Mouse (Mus musculus) megakaryocyte, embryonic 14.5 days (primary cell): ENCODE data around the gene Ankrd13d. TPM values are rescaled to one million over a fixed set of nuclear protein-coding genes. Genes with fewer than 3 reads are reported as not detected.

Experiments used
- H3K27me3 ChIP-seq: replicated peaks from 2 replicates; pipeline ENCODE3; 2012; ENCODE audit warnings: inconsistent platforms
- H3K36me3 ChIP-seq: replicated peaks from 2 replicates; pipeline ENCODE3; 2012; ENCODE audit warnings: low read length, inconsistent platforms, mixed read lengths
- H3K4me1 ChIP-seq: 2 replicates; pipeline ENCODE4 v1.6.1; 2012; ENCODE audit warnings: inconsistent platforms
- H3K4me3 ChIP-seq: replicated peaks from 2 replicates; pipeline ENCODE3; 2012; ENCODE audit warnings: moderate library complexity, mild to moderate bottlenecking, inconsistent platforms
- H3K9me3 ChIP-seq: 2 replicates; pipeline ENCODE4 v1.6.1; 2012; ENCODE audit warnings: inconsistent platforms
- FLI1 ChIP-seq: IDR thresholded peaks from 2 replicates; pipeline ENCODE4 v1.6.1; 2012; ENCODE audit warnings: low read length, inconsistent platforms, mixed read lengths
- GATA1 ChIP-seq: IDR thresholded peaks from 3 replicates; pipeline ENCODE4 v1.6.1; 2012; ENCODE audit warnings: mixed read lengths, low read length, inconsistent platforms, borderline replicate concordance
- polyA plus RNA-seq: library from polyadenylated mRNA; stranded (reverse); fragments of >175 nt; gene quantifications from 2 replicates; pipeline ENCODE4 v1.2.3, GENCODE M21; 2012; ENCODE audit warnings: low replicate concordance; ENCODE audit not compliant: insufficient read depth

The Ankrd13d gene
- polyA plus RNA-seq, 1 experiment = 5.6 TPM

DNA sequence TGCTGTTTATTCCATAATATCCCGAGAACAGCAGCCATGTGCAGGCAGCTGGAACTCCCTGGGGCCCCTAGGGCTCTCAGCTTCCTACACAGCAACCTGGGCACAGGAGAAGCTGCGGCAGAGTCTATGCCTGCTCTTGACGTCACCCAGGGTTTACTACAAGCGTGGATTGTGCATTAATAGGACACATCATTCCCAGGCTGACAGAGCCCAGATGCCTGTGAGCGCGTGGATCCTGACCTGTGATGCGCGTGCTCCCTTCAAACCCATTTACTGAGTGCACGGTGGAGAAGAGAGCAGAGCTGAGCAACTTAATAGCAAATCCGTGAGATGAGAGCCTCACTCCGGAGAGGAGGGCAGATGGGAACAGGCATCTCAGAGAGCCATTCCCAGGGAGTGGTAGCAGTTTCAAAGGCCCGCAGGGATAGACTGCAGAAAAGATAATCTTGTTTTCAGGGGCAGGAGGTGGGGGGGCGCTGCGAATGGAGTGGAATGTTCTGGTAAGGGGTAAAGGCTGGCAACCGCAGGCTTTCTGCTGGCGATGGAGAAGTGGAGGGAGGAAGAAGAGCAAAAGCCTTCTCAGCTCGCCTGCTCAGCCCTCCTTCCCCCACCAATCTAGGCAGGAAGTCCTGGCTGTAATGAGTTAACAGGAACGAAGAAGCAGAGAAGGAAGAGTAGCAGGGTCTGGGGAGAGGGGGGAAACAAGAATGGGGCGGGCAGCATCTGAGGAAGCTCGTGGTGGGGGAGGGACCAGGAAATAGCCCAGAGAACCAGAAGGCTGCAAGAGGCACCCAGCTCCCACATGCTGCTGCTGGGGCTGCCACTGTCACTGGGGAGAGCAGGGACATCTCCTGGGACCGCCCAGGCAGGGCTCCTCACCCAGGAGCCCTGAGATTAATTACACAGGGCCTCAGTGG is 19.1 kb upstream of the Ankrd13d start:
- Histone ChIP-seq H3K36me3 (peaks cover 35% of the 10 kb centered on the region), H3K9me3 (no peaks in the 10 kb centered on the region), H3K4me3 (peak overlapping the region; percentile 89), H3K4me1 (peaks cover 88% of the 10 kb centered on the region), H3K27me3 (peaks cover 1% of the 10 kb centered on the region)
- no peak for TF ChIP-seq GATA1
- TF ChIP-seq FLI1 = no peak

DNA sequence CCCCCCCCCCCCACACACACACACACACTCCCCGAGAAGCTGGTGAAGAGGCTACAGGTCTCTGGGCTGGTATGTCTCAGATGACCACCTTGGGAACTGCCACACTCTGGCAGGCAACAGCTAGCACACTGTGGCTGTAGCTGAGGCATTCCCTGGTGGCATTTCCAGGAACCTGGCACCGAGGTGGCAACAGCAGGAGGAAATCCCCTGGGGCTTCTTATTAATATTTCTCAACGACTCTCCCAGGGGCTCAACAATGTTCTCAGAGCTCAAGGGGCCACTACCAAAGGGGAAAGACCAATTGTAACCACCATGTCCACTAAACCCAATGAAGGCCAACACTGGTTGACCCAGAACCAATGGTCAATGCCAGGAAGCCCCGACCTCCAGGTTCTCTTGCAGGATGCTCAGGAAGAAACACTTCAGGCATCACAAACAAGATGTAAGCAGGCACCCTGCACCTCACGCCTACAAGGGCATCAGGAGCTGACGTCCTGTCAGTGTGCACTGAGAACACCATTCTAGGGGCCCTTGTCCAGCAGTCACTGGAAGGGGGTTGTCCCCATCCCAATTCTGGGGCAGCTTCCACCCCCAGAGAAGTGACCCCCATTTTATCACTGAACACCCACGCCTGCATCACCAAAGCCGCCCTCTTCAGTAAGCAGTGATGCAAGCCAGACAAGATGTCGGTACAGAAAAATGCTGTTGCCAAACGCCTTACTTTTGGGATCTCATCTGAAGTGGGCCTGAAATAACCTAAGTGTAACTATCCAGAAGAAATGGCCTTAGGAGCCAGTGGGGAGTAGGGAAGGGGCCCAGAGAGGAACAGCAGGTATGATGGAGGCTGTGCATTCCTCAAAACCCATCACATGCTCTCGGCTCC is 18.2 kb upstream of the Ankrd13d start:
- Histone ChIP-seq H3K4me3 (peak overlapping the region; percentile 89), H3K4me1 (peaks cover 91% of the 10 kb centered on the region), H3K9me3 (no peaks in the 10 kb centered on the region), H3K36me3 (peaks cover 43% of the 10 kb centered on the region), H3K27me3 (no peaks in the 10 kb centered on the region)
- TF ChIP-seq FLI1 (no peak), GATA1 (no peak)

DNA sequence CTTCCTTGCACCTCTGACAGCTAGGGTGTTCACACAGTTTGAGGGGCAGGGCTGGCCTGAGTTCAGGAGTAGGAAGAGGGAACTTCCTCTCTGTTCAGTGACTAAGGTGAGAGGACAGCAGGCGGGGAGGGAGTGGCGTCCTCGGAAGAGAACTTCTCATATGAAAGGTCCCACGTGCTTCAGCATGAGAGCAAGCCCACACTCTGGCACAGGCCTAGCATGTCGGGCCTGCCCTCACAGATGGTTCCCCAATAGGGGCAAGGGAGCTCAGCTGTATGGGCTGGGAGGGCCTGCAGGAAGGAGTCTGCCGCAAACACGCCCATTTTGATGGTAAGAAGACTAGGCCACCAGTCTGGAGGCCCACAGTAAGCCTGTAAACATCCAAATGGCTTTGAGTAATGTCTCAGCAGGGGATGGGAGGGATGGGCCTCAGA is 17.4 kb upstream of the Ankrd13d start:
- TF ChIP-seq FLI1 = no peak
- no peak for TF ChIP-seq GATA1
- H3K27me3 ChIP-seq = no peaks in the 10 kb centered on the region
- no peaks in the 10 kb centered on the region for H3K9me3 ChIP-seq
- peak overlapping the region; percentile 89 for H3K4me3 ChIP-seq
- peaks cover 99% of the 10 kb centered on the region for H3K4me1 ChIP-seq
- H3K36me3 ChIP-seq = peaks cover 52% of the 10 kb centered on the region

DNA sequence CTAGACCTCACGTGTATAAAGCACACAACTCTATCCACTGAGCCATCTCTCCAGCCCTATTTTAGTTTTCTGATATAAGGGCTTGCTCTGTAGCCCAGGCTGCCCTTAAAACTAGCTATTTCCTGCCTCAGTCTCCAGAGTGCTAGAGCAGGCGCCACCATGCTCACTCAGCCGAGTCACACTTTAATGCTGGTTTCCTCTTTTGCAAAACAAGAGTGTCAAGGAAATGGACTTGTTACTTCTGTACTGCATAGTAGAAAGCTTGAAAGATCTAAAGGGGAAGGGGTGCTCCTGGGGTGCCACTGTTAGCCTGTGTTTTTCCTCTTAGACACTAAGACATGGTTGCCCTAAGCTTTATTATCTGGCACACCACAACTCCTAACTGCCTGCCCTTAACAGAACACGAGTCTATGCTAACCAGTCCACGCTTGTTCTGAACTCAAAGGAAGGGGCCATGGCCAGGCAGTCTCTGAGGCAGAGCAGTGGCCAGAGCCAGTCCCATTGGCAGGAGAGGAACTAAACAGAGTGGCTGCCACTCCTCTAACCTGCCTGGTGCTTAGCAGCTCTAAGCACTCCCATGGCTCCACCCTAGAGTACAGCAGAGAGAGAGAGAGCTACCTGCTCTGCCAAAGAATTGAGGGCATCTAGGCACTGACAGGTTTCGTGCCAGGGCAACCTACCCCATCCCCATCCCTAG is 16.8 kb upstream of the Ankrd13d start:
- no peaks in the 10 kb centered on the region for H3K9me3 ChIP-seq
- peak overlapping the region; percentile 89 for H3K4me3 ChIP-seq
- peaks cover 53% of the 10 kb centered on the region for H3K36me3 ChIP-seq
- TF ChIP-seq GATA1 (no peak), FLI1 (no peak)
- peaks cover 100% of the 10 kb centered on the region for H3K4me1 ChIP-seq
- no peaks in the 10 kb centered on the region for H3K27me3 ChIP-seq

DNA sequence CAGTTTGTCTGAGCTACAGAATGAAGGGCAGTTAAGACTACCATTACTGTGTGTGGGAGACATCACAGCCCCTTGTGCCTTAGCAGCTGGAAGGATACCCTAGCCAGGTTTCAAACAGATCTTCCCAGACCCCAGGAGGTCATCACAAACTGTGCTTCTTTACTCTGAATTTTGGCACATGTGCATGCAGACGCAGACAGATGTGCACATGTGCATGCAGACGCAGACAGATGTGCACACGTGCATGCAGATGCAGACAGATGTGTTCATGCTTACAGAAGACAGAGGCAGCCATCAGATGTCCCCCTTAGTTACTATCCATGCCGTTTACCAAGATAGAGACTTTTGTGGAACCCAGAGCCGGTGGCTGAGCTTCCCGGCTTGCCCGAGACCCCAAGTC is 16.2 kb upstream of the Ankrd13d start:
- TF ChIP-seq FLI1 (no peak), GATA1 (no peak)
- Histone ChIP-seq H3K9me3 (no peaks in the 10 kb centered on the region), H3K27me3 (no peaks in the 10 kb centered on the region), H3K4me3 (peak overlapping the region; percentile 89), H3K4me1 (peaks cover 100% of the 10 kb centered on the region), H3K36me3 (peaks cover 53% of the 10 kb centered on the region)

- Histone ChIP-seq H3K4me1 (peaks cover 100% of the 10 kb centered on the region), H3K4me3 (peak overlapping the region; percentile 84), H3K27me3 (no peaks in the 10 kb centered on the region), H3K36me3 (peaks cover 57% of the 10 kb centered on the region), H3K9me3 (no peaks in the 10 kb centered on the region)
- no peak for TF ChIP-seq GATA1
- TF ChIP-seq FLI1 = no peak
Measured at GRCm38 (mm10) chr19:4298322-4299121, 15.6 kb upstream of the Ankrd13d start.

DNA sequence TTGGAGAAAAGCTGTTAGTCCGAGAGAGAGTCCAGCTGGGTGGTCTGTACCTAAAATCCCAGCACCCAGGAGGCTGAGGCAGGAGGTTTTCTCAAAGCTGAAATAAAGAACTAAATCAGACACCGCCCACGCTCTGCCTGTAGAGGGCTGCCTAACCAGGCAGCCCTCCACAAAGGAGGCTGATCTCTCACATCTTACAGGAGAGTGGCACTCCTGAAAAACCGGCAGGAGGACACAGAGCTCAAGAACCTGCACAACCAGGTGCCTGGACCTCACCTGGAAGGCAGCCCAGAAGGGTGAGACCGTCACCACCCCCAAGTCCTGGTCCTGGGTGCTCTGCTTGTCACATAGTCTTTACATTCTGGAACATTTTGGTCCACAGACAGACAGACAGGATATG is 14.9 kb upstream of the Ankrd13d start:
- TF ChIP-seq FLI1 (no peak), GATA1 (no peak)
- H3K9me3 ChIP-seq = no peaks in the 10 kb centered on the region
- H3K27me3 ChIP-seq = no peaks in the 10 kb centered on the region
- peak overlapping the region; percentile 73 for H3K4me3 ChIP-seq
- peaks cover 56% of the 10 kb centered on the region for H3K36me3 ChIP-seq
- peaks cover 100% of the 10 kb centered on the region for H3K4me1 ChIP-seq

DNA sequence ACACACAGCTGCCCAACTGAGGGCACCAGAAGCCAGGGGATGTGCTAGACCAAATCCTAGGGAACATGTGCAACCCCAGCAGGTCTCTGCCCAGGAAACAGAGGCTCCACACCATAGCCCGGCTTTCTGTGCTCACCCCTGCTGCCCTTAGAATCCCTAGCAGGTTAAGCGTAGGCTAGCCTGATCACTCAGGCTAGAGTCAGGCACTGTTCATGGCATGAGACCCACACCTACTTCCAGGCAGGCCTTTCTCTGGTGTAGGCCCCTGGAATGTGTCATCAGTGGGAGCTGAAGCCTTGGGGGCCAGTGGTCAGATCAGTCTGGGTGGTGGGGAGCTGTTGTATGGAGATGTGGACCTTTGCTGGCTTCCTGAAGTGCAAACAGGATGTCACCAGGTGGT is 13.7 kb upstream of the Ankrd13d start:
- H3K4me3 ChIP-seq = peak overlapping the region; percentile 26
- no peak for TF ChIP-seq FLI1
- TF ChIP-seq GATA1 = no peak
- peaks cover 94% of the 10 kb centered on the region for H3K4me1 ChIP-seq
- H3K9me3 ChIP-seq = no peaks in the 10 kb centered on the region
- peaks cover 63% of the 10 kb centered on the region for H3K36me3 ChIP-seq
- no peaks in the 10 kb centered on the region for H3K27me3 ChIP-seq

DNA sequence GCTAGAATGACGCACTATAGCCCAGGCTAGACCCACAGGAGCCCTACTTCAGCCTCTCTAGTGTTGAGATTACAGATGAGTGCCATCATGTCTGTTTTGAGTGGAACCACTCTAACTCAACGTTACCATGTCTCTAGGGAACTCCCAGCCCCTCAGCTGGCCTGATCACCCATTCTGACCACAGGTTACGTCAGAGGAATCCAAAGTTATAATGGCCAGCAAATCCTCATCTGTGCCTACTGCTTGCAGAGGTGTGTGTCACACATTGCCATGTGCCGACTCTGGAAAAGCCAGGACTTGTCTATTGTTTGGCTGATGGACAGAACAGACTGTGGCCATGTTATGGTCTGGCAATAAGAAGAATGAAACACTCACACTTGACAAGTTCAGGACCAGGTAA is 12.5 kb upstream of the Ankrd13d start:
- Histone ChIP-seq H3K4me3 (no peak overlapping the region), H3K27me3 (no peaks in the 10 kb centered on the region), H3K9me3 (no peaks in the 10 kb centered on the region), H3K4me1 (peaks cover 94% of the 10 kb centered on the region), H3K36me3 (peaks cover 73% of the 10 kb centered on the region)
- TF ChIP-seq FLI1 (no peak), GATA1 (no peak)
